Mouse (Mus musculus) cerebellum, adult 11-12 months (tissue): ENCODE results near the gene Fndc5.

Experiments used
- DNase-seq: peaks from one replicate; pipeline ENCODE4 v3.0.0; 2022

Fndc5 gene

GRCm38 (mm10) chr4:129147552-129148103 is 10.8 kb downstream of the Fndc5 start:
- DNase-seq, result no peak

DNA sequence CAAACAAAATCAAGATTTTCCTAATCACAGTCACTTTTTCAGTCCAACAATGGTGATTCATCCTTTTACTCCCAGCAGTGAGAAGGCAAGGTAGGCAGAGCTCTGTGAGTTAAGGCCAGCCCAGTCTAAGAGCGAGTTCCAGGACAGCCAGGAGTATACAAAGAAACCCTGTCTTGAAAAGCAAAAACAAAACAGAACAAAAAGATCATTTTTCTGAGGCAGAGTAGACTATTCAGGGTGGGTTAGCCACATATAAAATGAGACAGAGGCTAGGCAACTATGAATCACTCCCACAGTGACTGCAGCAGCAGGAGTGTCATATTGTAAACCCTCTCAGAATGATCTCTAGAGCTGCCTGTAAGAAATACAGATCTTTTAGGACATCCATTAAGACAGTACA is 12.5 kb downstream of the Fndc5 start:
- DNase-seq, result no peak

- DNase-seq, result no peak
These were observed 14.5 kb downstream of the Fndc5 start for GRCm38 (mm10) chr4:129151276-129151811.

GRCm38 (mm10) chr4:129157541-129157940 is 20.7 kb downstream of the Fndc5 start:
- no peak for DNase-seq

GRCm38 (mm10) chr4:129158549-129158948 is 21.8 kb downstream of the Fndc5 start:
- DNase-seq, result no peak

DNA sequence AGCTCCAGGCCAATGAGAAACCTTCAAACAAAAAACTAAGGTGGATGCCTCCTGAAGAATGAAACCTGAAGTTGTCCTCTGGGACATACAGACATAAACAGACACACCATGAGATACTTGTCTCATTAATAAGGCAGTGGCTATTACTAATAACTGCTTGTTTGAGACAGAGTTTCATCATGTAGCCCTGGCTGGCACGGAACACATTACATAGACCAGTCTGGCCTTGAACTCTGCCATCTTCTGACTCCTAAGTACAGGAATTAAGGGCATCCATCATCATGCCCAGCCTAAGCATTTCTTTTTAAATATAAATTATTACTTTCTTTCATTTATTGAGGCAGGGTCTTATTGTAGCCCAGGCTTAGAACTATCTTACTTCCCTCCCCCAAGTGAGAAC is 24.3 kb downstream of the Fndc5 start:
- no peak for DNase-seq

GRCm38 (mm10) chr4:129161581-129162255 is 24.9 kb downstream of the Fndc5 start:
- peak; percentile 66 for DNase-seq

DNA sequence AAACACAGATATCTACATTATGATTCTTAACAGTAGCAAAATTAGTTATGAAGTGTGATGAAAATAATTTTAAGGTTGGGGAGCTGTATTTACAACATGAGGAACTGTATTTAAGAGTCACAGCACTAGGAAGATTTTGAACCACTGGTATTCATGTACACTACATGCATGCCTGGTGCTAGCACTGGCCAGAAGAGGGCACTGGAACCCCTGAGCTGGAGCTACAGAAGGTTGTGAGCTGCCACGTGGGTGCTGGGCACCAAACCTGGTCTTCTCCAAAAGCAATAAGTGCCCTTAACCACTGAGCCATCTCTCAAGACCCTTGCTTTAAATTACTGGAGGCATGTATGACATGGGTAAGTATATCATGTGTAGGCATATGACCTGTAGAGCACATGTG is 35.7 kb downstream of the Fndc5 start:
- DNase-seq, result no peak

DNA sequence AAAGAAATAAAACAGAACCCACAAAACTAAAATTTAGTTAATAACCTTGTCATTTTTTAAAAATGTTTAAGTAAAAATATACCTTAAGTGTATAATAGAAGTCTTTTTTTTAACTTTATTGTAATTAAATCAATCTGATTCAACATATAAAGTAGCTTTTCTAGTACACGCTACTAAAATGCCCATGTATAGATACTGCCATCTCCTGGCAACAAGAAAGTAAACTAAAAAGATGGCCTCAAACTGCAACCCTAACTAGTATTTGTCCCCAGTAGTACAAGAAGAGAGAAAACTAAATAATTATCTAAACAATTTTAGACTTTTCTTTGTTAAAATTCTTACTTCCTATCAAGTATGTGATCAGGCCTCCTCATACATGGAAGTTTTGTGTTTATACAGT is 42.8 kb downstream of the Fndc5 start:
- DNase-seq, result no peak

- DNase-seq, result no peak
These were observed 51.4 kb downstream of the Fndc5 start for GRCm38 (mm10) chr4:129188041-129188659.

DNA sequence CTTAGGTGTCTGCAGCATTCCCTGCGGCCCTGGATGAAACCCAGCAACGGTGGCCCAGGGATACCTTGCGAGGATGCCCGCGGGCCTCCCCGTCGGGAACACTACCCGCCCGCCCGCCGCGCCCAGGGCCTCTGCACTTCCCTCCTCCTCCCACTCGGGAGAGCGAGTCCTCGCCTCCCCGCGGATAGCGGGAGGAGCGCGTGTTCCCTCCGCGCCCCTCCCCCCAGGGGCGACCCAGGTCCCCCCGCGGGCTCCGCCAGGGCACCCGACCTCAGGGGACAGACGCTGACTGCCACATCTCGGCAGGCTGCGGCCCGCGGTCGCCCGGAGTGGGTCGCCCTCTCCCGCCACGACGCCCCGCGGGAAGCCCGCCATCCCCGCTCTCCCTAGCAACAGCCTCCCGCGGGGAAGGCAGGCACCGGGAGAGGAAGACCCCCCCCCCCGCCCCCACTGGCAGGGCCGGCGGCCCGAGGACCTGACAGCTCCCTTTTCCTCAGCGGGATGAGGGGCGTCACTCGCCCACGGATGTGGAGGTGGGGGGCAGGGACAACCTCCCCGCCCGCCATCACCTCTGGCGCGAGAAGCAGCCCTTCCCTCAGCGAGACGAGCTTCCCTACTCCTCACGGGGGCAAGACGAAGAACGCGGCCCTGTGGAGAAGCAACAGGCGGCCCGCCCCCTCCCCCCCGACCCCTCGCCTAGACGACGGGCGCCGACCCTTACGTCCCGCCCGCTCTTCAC is 52.2 kb downstream of the Fndc5 start:
- DNase-seq, result peak; percentile 83

- DNase-seq, result peak; percentile 97
These were observed 53.0 kb downstream of the Fndc5 start, which contains the start of the genes S100pbp and Yars for GRCm38 (mm10) chr4:129189542-129190519. TSS of gene S100pbp (minus strand) at chr4:129189727. TSS of gene Yars (plus strand) at chr4:129189760.

DNA sequence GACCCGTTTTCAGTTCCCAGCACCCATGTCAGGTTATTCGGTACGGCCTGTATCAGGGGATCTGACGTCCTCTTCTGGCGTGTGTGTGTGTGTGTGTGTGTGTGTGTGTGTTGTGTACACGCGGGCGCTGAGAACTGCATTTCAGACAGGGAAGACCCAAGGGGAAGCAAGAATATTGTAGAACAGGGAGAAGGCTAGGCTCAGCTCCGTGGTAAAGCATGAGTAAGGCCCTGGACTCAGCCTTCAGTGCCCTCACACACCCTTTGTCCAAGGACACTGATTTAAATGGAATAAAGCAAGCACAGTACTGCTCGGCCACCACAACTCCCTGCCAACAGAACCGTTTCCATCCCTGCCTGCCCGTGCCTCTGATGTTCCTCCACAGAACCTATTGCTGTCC is 53.7 kb downstream of the Fndc5 start:
- peak; percentile 34 for DNase-seq

- no peak for DNase-seq
These were observed 54.9 kb downstream of the Fndc5 start for GRCm38 (mm10) chr4:129191691-129192090.
